Mouse (Mus musculus) intestine, postnatal 0 days (tissue): ENCODE results near the gene Gorasp2. TPM values are rescaled to one million over a fixed set of nuclear protein-coding genes. Genes with fewer than 3 reads are reported as not detected.

Experiments used
- ATAC-seq: fragments of 200-750 bp; cut with Nextera tagmentation; 2 replicates; pipeline ENCODE4 v1.8.0; 2017; ENCODE audit warnings: mild to moderate bottlenecking, moderate TSS enrichment, moderate library complexity
- H3K27ac ChIP-seq: fragments of 300-500 bp; sonication (generic); 2 replicates; pipeline ENCODE4 v1.5.1; 2014; ENCODE audit warnings: mild to moderate bottlenecking, low read depth, low read length, moderate library complexity
- H3K27me3 ChIP-seq: fragments of 300-500 bp; sonication (generic); replicated peaks from 2 replicates; pipeline ENCODE4 v1.6.1; 2014; ENCODE audit warnings: low read length, mixed read lengths; ENCODE audit not compliant: control insufficient read depth, insufficient read depth
- H3K36me3 ChIP-seq: fragments of 300-500 bp; sonication (generic); 2 replicates; pipeline ENCODE4 v1.6.1; 2014; ENCODE audit warnings: mild to moderate bottlenecking, moderate library complexity; ENCODE audit not compliant: control insufficient read depth, insufficient read depth
- H3K4me1 ChIP-seq: fragments of 300-500 bp; sonication (generic); replicated peaks from 2 replicates; pipeline ENCODE4 v1.6.1; 2014; ENCODE audit warnings: antibody characterized with exemption, low read length, mixed read lengths; ENCODE audit not compliant: control insufficient read depth, insufficient read depth
- H3K4me2 ChIP-seq: fragments of 300-500 bp; sonication (generic); replicated peaks from 2 replicates; pipeline ENCODE4 v1.6.1; 2014; ENCODE audit warnings: low read depth, mild to moderate bottlenecking, moderate library complexity
- H3K4me3 ChIP-seq: fragments of 300-500 bp; sonication (generic); 2 replicates; pipeline ENCODE4 v1.5.1; 2014; ENCODE audit warnings: low read depth, low read length
- H3K9ac ChIP-seq: fragments of 300-500 bp; sonication (generic); 2 replicates; pipeline ENCODE4 v1.6.1; 2014; ENCODE audit warnings: mild to moderate bottlenecking, low read depth, low read length
- H3K9me3 ChIP-seq: fragments of 300-500 bp; sonication (generic); 2 replicates; pipeline ENCODE4 v1.6.1; 2016; ENCODE audit warnings: mixed run types; ENCODE audit not compliant: control insufficient read depth
- CTCF ChIP-seq: sonication (generic); IDR thresholded peaks from 2 replicates; pipeline ENCODE4 v1.5.1; 2016; ENCODE audit warnings: low read depth, mild to moderate bottlenecking, control low read depth, antibody characterized with exemption, moderate library complexity
- WGBS: fragments of 180-500 bp; shearing (Covaris S2); extraction: QIAGEN DNeasy Blood & Tissue Kit; methylation state at CpG from one replicate; pipeline ENCODE4 v1.1.7; 2014; 5-methylcytosine and 5-hydroxymethylcytosine counted together
- polyA plus RNA-seq: library from polyadenylated mRNA; unstranded; fragments of >200 nt; fragmentation: Nextera tagmentation; extraction: Ambion mirVana; gene quantifications from 2 replicates; pipeline ENCODE4 v1.2.1, GENCODE M21; 2015

Gene Gorasp2
- polyA plus RNA-seq: 145 and 153 TPM in 2 replicates

- under 1% methylated on average over 56 of the region's 64 CpGs for WGBS
- peak within 1 kb of the TSS; percentile 73 for H3K4me2 ChIP-seq
Measured at GRCm38 (mm10) chr2:70660887-70661714, at the start of gene Gorasp2. Gene Gorasp2 (plus strand): TSS chr2:70661576.

GRCm38 (mm10) chr2:70614745-70615351, 46.5 kb upstream of the Gorasp2 start:
- Histone ChIP-seq H3K27ac (no peak overlapping the region), H3K4me3 (no peak overlapping the region), H3K9ac (no peak overlapping the region), H3K9me3 (no peaks in the 10 kb centered on the region), H3K4me2 (no peak overlapping the region), H3K27me3 (no peaks in the 10 kb centered on the region), H3K4me1 (no peaks in the 10 kb centered on the region), H3K36me3 (no peaks in the 10 kb centered on the region)
- TF ChIP-seq CTCF: no peak
- no peak for ATAC-seq
- 73% methylated on average over 7 of the region's 7 CpGs for WGBS

More at GRCm38 (mm10) chr2:70660887-70661714, at the start of gene Gorasp2:
- peak within 1 kb of the TSS; percentile 99 for H3K9ac ChIP-seq
- H3K4me1 ChIP-seq: 0 out of 2 replicates have a peak, but pooled peaks cover 3% of the 10 kb centered on the region
- H3K27ac ChIP-seq: peak within 1 kb of the TSS; percentile 98
- H3K9me3 ChIP-seq: no peaks in the 10 kb centered on the region
- ATAC-seq: peak; percentile 93
- peak; percentile 99 for TF ChIP-seq CTCF
- H3K27me3 ChIP-seq: no peaks in the 10 kb centered on the region
- H3K36me3 ChIP-seq: 0 out of 2 replicates have a peak, but pooled peaks cover 3% of the 10 kb centered on the region
- peak within 1 kb of the TSS; percentile 86 for H3K4me3 ChIP-seq

GRCm38 (mm10) chr2:70616076-70616475, 45.3 kb upstream of the Gorasp2 start:
- Histone ChIP-seq H3K9me3 (no peaks in the 10 kb centered on the region), H3K4me2 (no peak overlapping the region), H3K27ac (no peak overlapping the region), H3K27me3 (no peaks in the 10 kb centered on the region), H3K4me3 (no peak overlapping the region), H3K4me1 (no peaks in the 10 kb centered on the region), H3K36me3 (no peaks in the 10 kb centered on the region), H3K9ac (no peak overlapping the region)
- 69% methylated on average over 2 of the region's 2 CpGs for WGBS
- no peak for ATAC-seq
- TF ChIP-seq CTCF: no peak

- no peak overlapping the region for H3K27ac ChIP-seq
- no peak overlapping the region for H3K4me3 ChIP-seq
- TF ChIP-seq CTCF: no peak
- no peak overlapping the region for H3K4me2 ChIP-seq
- ATAC-seq: no peak
- H3K9me3 ChIP-seq: no peaks in the 10 kb centered on the region
- 62% methylated on average over 3 of the region's 3 CpGs for WGBS
- no peaks in the 10 kb centered on the region for H3K36me3 ChIP-seq
- no peaks in the 10 kb centered on the region for H3K27me3 ChIP-seq
- H3K9ac ChIP-seq: no peak overlapping the region
- H3K4me1 ChIP-seq: no peaks in the 10 kb centered on the region
Measured at GRCm38 (mm10) chr2:70616617-70617016, 44.8 kb upstream of the Gorasp2 start.

GRCm38 (mm10) chr2:70619232-70619835, 42.0 kb upstream of the Gorasp2 start:
- no peaks in the 10 kb centered on the region for H3K9me3 ChIP-seq
- ATAC-seq: no peak
- H3K4me1 ChIP-seq: no peaks in the 10 kb centered on the region
- no peak overlapping the region for H3K27ac ChIP-seq
- no peaks in the 10 kb centered on the region for H3K27me3 ChIP-seq
- 90% methylated on average over 6 of the region's 6 CpGs for WGBS
- no peaks in the 10 kb centered on the region for H3K36me3 ChIP-seq
- H3K4me3 ChIP-seq: no peak overlapping the region
- no peak overlapping the region for H3K4me2 ChIP-seq
- no peak overlapping the region for H3K9ac ChIP-seq
- TF ChIP-seq CTCF: peak; percentile 53

GRCm38 (mm10) chr2:70620225-70620624, 41.2 kb upstream of the Gorasp2 start:
- Histone ChIP-seq H3K4me1 (no peaks in the 10 kb centered on the region), H3K36me3 (no peaks in the 10 kb centered on the region)

More at GRCm38 (mm10) chr2:70620225-70620624, 41.2 kb upstream of the Gorasp2 start:
- no peak for ATAC-seq
- 27% methylated on average over 6 of the region's 6 CpGs for WGBS
- H3K4me3 ChIP-seq: no peak overlapping the region
- no peak overlapping the region for H3K27ac ChIP-seq
- H3K27me3 ChIP-seq: no peaks in the 10 kb centered on the region
- H3K9ac ChIP-seq: no peak overlapping the region
- H3K9me3 ChIP-seq: no peaks in the 10 kb centered on the region
- peak; percentile 62 for TF ChIP-seq CTCF
- H3K4me2 ChIP-seq: no peak overlapping the region
